Mouse (Mus musculus): ENCODE results near the gene Eml1.

Gene Eml1

DNA sequence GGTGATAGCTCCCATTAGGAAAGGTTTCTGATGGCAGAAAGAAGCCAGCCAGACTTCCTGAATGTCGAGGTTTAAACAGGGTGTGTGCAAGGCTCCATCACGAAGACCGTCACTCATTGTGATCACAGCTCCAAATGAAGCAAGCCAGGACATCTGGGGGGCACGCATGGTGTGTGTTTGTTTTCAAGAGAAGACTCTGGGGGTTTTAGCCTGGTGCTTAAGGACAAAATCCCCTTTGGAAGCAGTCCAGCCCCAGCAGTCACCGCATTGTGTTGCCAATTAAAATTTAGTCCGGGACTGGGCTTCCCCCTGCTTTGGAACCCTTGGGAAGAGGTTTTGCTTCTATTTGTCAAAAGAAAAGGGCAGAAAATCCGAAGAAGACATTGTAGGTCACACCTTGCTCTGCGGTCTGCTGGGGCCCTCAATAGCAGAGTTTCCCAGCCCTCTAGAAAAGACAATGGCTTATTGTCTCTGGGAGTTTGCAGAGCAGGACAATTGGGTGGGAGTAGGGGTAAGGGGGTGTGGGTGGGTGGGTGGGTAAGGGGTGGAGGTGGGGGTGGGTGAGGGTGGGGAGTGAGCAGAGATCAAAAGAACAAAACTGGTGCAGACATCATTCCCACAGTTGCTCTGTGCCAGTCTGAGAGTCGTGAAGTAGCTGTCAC lies 110.1 kb downstream of the Eml1 start:
- no peaks in the 10 kb centered on the region for H3K9me3 ChIP-seq (ENCODE audit: low read length)
- H3K4me1 ChIP-seq (replicated peaks; ENCODE audit: low read depth, low read length) = peaks cover 21% of the 10 kb centered on the region

DNA sequence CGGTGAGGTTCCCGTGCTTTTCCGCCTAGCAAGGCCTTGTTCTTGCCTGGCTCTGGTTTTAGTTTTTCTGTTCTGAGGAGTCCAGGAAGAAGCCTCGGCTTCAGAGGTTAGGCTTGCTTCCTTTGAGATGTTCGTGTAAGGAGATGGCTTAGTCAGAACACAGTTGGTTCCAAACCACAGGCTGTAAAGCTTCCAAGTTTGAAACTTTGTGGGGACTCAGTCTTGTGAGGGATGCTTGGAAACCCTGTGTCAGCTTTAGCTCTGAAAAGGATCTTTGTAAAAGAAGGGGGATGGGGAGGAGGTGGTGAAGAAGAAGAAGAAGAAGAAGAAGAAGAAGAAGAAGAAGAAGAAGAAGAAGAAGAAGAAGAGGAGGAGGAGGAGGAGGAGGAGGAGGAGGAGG lies 118.3 kb downstream of the Eml1 start:
- Histone ChIP-seq H3K4me3 (replicated peaks; ENCODE audit: low read length) (no peak overlapping the region), H3K4me1 (replicated peaks; ENCODE audit: low read depth, low read length) (peaks cover 3% of the 10 kb centered on the region; the same call in 1 of the 2 replicates), H3K36me3 (ENCODE audit: insufficient read depth, low read length) (no peaks in the 10 kb centered on the region), H3K27me3 (ENCODE audit: insufficient read depth, low read length) (peaks cover 26% of the 10 kb centered on the region), H3K9me3 (ENCODE audit: low read length) (no peaks in the 10 kb centered on the region)
- TF ChIP-seq CTCF (conservative IDR thresholded peaks at IDR 0.05; ENCODE audit: low read length) (no peak), POU5F1 (IDR thresholded peaks at IDR 0.05; ENCODE audit: borderline replicate concordance, low read length) (no peak), NANOG (IDR thresholded peaks at IDR 0.05; ENCODE audit: borderline replicate concordance, low read length) (no peak)

More for the DNA sequence above, 110.1 kb downstream of the Eml1 start:
- no peaks in the 10 kb centered on the region for H3K36me3 ChIP-seq (ENCODE audit: insufficient read depth, low read length)
- TF ChIP-seq NANOG (IDR thresholded peaks at IDR 0.05; ENCODE audit: borderline replicate concordance, low read length) (no peak), CTCF (conservative IDR thresholded peaks at IDR 0.05; ENCODE audit: low read length) (no peak), POU5F1 (IDR thresholded peaks at IDR 0.05; ENCODE audit: borderline replicate concordance, low read length) (no peak)
- H3K27me3 ChIP-seq (ENCODE audit: insufficient read depth, low read length) = peaks cover 19% of the 10 kb centered on the region; the same call in 1 of the 2 replicates
- H3K4me3 ChIP-seq (replicated peaks; ENCODE audit: low read length) = no peak overlapping the region

DNA sequence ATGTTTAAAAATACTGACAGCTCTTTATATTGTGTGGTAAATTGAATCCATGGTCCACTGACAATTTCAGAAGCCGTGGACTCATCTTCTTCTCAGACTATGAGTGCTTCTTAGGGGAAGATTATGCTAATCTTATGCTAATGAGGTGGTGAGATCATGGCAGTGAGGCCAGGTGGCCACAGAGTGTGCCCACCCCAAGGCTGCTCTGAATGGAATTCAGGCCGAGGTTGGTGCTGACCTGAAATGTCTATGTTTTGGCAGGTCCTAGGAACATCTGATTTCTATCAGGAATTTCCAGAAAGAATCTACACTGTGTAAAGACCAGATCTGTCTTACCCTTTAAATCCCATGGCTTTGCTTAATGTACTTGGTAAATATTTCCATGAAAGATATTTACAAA lies 119.0 kb downstream of the Eml1 start:
- Histone ChIP-seq H3K4me3 (replicated peaks; ENCODE audit: low read length) (no peak overlapping the region), H3K4me1 (replicated peaks; ENCODE audit: low read depth, low read length) (peaks cover 4% of the 10 kb centered on the region; the same call in 1 of the 2 replicates), H3K36me3 (ENCODE audit: insufficient read depth, low read length) (no peaks in the 10 kb centered on the region), H3K27me3 (ENCODE audit: insufficient read depth, low read length) (peaks cover 22% of the 10 kb centered on the region), H3K9me3 (ENCODE audit: low read length) (no peaks in the 10 kb centered on the region)
- TF ChIP-seq NANOG (IDR thresholded peaks at IDR 0.05; ENCODE audit: borderline replicate concordance, low read length) = no peak
- no peak for TF ChIP-seq CTCF (conservative IDR thresholded peaks at IDR 0.05; ENCODE audit: low read length)
- TF ChIP-seq POU5F1 (IDR thresholded peaks at IDR 0.05; ENCODE audit: borderline replicate concordance, low read length) = no peak

DNA sequence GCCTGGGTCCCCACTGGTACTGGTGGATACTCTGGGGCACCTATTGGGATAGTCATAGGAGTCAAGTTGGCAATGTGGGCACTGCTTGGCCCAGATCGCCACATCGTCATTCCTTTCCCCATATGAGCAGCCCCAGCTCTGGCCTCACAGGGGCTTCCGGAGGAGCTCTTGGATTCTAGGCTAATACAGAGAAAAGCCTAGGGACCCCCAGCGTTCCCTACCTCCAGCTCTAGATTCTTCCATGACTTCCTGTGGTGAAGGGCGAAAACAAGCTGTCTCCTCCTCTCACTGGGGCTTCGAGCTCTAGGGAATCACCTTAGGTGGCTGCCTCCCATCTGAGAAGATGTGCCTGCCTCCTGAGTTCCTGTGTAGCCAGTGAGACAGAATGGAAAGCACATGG lies 119.6 kb downstream of the Eml1 start:
- TF ChIP-seq CTCF (conservative IDR thresholded peaks at IDR 0.05; ENCODE audit: low read length) (no peak), POU5F1 (IDR thresholded peaks at IDR 0.05; ENCODE audit: borderline replicate concordance, low read length) (no peak), NANOG (IDR thresholded peaks at IDR 0.05; ENCODE audit: borderline replicate concordance, low read length) (no peak)
- Histone ChIP-seq H3K27me3 (ENCODE audit: insufficient read depth, low read length) (peaks cover 19% of the 10 kb centered on the region), H3K36me3 (ENCODE audit: insufficient read depth, low read length) (no peaks in the 10 kb centered on the region), H3K4me1 (replicated peaks; ENCODE audit: low read depth, low read length) (peaks cover 5% of the 10 kb centered on the region; the same call in 1 of the 2 replicates), H3K4me3 (replicated peaks; ENCODE audit: low read length) (no peak overlapping the region), H3K9me3 (ENCODE audit: low read length) (no peaks in the 10 kb centered on the region)

DNA sequence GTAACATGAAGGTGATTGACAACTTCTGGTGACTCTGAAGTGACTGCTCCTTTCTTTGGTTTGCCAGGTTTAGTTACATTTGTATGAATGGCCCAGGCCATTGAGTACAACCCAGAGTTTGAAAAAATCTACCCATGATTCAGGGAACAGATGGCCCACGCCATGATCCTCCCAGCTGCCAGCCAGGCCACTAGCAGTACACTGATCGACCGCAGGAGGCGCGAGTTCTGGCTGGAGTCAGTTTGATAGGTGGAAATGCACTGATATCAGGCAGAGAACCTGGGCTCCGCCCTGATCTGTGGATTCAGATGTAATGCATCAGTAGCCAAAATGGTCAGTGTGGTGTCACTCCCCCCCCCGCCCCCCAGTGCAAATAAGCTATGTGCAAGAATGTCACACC lies 120.2 kb downstream of the Eml1 start:
- H3K4me3 ChIP-seq (replicated peaks; ENCODE audit: low read length) = no peak overlapping the region
- no peaks in the 10 kb centered on the region for H3K9me3 ChIP-seq (ENCODE audit: low read length)
- no peaks in the 10 kb centered on the region for H3K36me3 ChIP-seq (ENCODE audit: insufficient read depth, low read length)
- H3K27me3 ChIP-seq (ENCODE audit: insufficient read depth, low read length) = peaks cover 19% of the 10 kb centered on the region
- no peak for TF ChIP-seq NANOG (IDR thresholded peaks at IDR 0.05; ENCODE audit: borderline replicate concordance, low read length)
- TF ChIP-seq CTCF (conservative IDR thresholded peaks at IDR 0.05; ENCODE audit: low read length) = peak; percentile 64
- no peak for TF ChIP-seq POU5F1 (IDR thresholded peaks at IDR 0.05; ENCODE audit: borderline replicate concordance, low read length)
- peaks cover 11% of the 10 kb centered on the region; the same call in 1 of the 2 replicates for H3K4me1 ChIP-seq (replicated peaks; ENCODE audit: low read depth, low read length)

DNA sequence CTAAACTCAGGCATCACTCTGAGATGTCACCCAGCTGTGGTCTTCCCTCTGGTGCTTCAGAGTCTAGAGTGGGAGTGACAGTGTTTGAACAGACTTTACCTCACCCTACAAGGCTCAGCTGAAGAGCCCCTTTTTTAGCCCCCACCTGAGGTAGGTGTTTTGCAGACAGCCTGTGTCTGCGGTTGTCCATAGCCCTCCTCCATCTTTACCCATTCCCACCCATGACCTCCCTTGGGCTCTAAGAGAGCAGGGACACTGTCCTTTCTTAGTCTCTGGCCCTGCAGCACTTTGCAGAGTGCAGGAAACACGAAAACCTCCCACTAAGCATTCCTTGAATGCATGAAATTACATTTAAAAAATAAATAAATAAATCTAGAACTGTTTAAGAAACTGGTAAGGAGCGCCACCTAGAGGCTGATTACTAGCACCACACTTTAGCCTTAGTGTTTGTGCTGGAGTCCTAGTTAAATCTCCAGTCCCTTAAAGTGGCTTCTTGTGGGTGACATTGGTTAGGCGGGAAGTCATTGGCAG lies 123.3 kb downstream of the Eml1 start:
- Histone ChIP-seq H3K4me1 (replicated peaks; ENCODE audit: low read depth, low read length) (peaks cover 17% of the 10 kb centered on the region; the same call in 1 of the 2 replicates), H3K27me3 (ENCODE audit: insufficient read depth, low read length) (peaks cover 13% of the 10 kb centered on the region; the same call in 1 of the 2 replicates), H3K36me3 (ENCODE audit: insufficient read depth, low read length) (no peaks in the 10 kb centered on the region), H3K4me3 (replicated peaks; ENCODE audit: low read length) (no peak overlapping the region), H3K9me3 (ENCODE audit: low read length) (no peaks in the 10 kb centered on the region)
- TF ChIP-seq NANOG (IDR thresholded peaks at IDR 0.05; ENCODE audit: borderline replicate concordance, low read length) (peak; percentile 9; the same call in 1 of the 2 replicates), POU5F1 (IDR thresholded peaks at IDR 0.05; ENCODE audit: borderline replicate concordance, low read length) (no peak), CTCF (conservative IDR thresholded peaks at IDR 0.05; ENCODE audit: low read length) (peak; percentile 86)

DNA sequence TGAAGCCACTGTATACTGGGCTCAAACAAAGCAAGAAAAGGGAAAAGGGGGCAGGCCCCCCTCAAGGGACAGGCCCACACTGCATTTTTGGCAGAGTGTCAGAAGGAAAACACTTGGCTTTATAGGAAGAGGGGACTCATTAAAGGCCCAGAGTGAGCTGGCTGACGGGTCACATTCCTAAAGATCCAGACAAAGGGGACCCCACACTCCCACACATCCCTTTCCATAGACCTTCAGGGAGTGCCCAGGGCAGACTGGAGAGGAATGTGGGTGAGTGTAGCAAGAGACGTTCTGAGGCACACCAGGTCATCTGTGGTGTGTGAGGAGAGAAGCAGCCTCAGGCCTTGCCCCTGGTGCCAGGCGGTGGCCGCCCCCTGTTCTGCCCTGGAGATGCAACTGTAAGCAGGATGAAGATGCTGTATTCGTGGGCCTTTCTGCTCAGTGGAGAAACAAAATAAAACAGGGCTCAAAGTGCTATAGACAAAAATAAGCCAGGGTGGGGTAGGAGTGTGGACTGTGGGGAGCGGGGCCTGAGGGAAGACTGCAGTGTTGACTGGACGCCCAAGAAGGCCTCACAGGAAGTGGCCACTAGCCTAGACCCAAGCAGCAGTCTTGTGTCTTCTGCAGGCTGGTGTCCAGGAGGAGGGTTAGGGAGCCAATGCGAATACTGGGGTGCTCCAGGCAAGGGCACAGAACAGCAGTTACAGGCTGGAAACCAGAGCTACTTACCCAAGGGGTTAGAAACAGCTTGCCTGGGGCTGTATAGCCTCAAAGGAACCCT lies 124.9 kb downstream of the Eml1 start:
- 0 out of 2 replicates have a peak, but pooled peaks cover 6% of the 10 kb centered on the region for H3K27me3 ChIP-seq (ENCODE audit: insufficient read depth, low read length)
- no peak overlapping the region for H3K4me3 ChIP-seq (replicated peaks; ENCODE audit: low read length)
- peaks cover 17% of the 10 kb centered on the region; the same call in 1 of the 2 replicates for H3K4me1 ChIP-seq (replicated peaks; ENCODE audit: low read depth, low read length)
- TF ChIP-seq POU5F1 (IDR thresholded peaks at IDR 0.05; ENCODE audit: borderline replicate concordance, low read length) (no peak), CTCF (conservative IDR thresholded peaks at IDR 0.05; ENCODE audit: low read length) (no peak), NANOG (IDR thresholded peaks at IDR 0.05; ENCODE audit: borderline replicate concordance, low read length) (no peak)
- no peaks in the 10 kb centered on the region for H3K36me3 ChIP-seq (ENCODE audit: insufficient read depth, low read length)
- no peaks in the 10 kb centered on the region for H3K9me3 ChIP-seq (ENCODE audit: low read length)

DNA sequence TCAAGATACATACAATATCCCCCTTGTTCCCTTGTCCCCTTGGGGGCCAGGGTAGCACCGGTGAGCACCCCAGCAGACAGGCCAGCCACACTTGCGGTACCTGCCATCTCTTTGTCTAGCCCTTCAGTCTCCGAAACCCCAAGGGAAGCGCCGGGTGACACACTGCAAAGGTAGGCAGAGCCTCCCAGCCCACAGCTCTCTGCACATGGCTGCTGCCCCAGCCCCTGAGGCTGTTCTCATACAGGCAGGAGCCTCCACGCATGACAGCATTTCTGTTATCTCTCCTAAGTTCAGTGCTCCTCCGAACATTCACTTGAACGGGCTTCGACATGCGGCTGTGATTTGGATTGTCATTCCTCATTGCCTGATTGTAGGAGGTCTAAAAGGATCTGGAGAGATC lies 132.3 kb downstream of the Eml1 start:
- Histone ChIP-seq H3K27me3 (ENCODE audit: insufficient read depth, low read length) (peaks cover 28% of the 10 kb centered on the region), H3K36me3 (ENCODE audit: insufficient read depth, low read length) (no peaks in the 10 kb centered on the region), H3K9me3 (ENCODE audit: low read length) (no peaks in the 10 kb centered on the region), H3K4me1 (replicated peaks; ENCODE audit: low read depth, low read length) (peaks cover 18% of the 10 kb centered on the region), H3K4me3 (replicated peaks; ENCODE audit: low read length) (peak overlapping the region; percentile 17; the same call in 1 of the 2 replicates)
- TF ChIP-seq NANOG (IDR thresholded peaks at IDR 0.05; ENCODE audit: borderline replicate concordance, low read length) (no peak), CTCF (conservative IDR thresholded peaks at IDR 0.05; ENCODE audit: low read length) (no peak)
